Mouse (Mus musculus) E14TG2a.4 (cell line): ENCODE results near the gene Cutc.

Source experiments
- CTCF ChIP-seq: conservative IDR thresholded peaks from 2 replicates; pipeline ENCODE4 v1.5.1; 2014; ENCODE audit warnings: low read length
- NANOG ChIP-seq: IDR thresholded peaks from 2 replicates; pipeline ENCODE4 v1.6.1; 2014; ENCODE audit warnings: borderline replicate concordance, low read length, mixed read lengths
- POU5F1 ChIP-seq: IDR thresholded peaks from 2 replicates; pipeline ENCODE4 v1.6.1; 2014; ENCODE audit warnings: low read length, borderline replicate concordance

GRCm38 (mm10) chr19:43711971-43712370 lies 40.8 kb upstream of the Cutc start:
- TF ChIP-seq CTCF (no peak), NANOG (no peak), POU5F1 (no peak)
